Mouse (Mus musculus): Measurements from ENCODE around the gene Gm28044. TPM values are rescaled to one million over a fixed set of nuclear protein-coding genes. Genes with fewer than 3 reads are reported as not detected.
"Not testable (repeated sequence)": the region's sequence is repeated elsewhere in the genome, so short reads cannot be mapped to it uniquely, and the experiment has no call there.

Gm28044 gene
- 0.26 TPM in 1 of 2 replicates, not detected in the other for polyA plus RNA-seq (2015; fragmentation: Nextera tagmentation; extraction: Ambion mirVana)

GRCm38 (mm10) chr13:67360131-67360744 is at the start of gene Gm28044, which contains the start of gene Zfp953:
Gene Gm28044 (minus strand): TSS chr13:67360536.
Gene Zfp953 (minus strand): TSS chr13:67360605.
- H3K9me3 ChIP-seq (ENCODE audit: control insufficient read depth): no peaks in the 10 kb centered on the region

GRCm38 (mm10) chr13:67399183-67399903 is 39.0 kb upstream of the Gm28044 start, which contains the start of gene Zfp429:
Gene Zfp429 (minus strand): TSS chr13:67399819.
- WGBS: 2% methylated on average over 14 of the region's 16 CpGs
- not testable (repeated sequence) for H3K4me1 ChIP-seq (replicated peaks; ENCODE audit: control insufficient read depth, insufficient read depth, low read length); H3K36me3 ChIP-seq (ENCODE audit: control insufficient read depth, insufficient read depth); H3K9me3 ChIP-seq (ENCODE audit: control insufficient read depth); H3K27me3 ChIP-seq (replicated peaks; ENCODE audit: control insufficient read depth, insufficient read depth, low read length)
- peak; percentile 91 for ATAC-seq
- Histone ChIP-seq H3K9ac (ENCODE audit: low read depth, low read length) (peak within 1 kb of the TSS; percentile 46), H3K4me3 (ENCODE audit: low read depth, low read length) (peak within 1 kb of the TSS; percentile 70), H3K27ac (ENCODE audit: low read depth, low read length) (peak within 1 kb of the TSS; percentile 46; the same call in 1 of the 2 replicates), H3K4me2 (replicated peaks; ENCODE audit: low read depth) (peak within 1 kb of the TSS; percentile 66)

More at GRCm38 (mm10) chr13:67360131-67360744, at the start of gene Gm28044, which contains the start of gene Zfp953:
- H3K4me3 ChIP-seq (ENCODE audit: low read depth, low read length): peak within 1 kb of the TSS; percentile 78
- H3K4me1 ChIP-seq (replicated peaks; ENCODE audit: control insufficient read depth, insufficient read depth, low read length): peaks cover 5% of the 10 kb centered on the region; the same call in 1 of the 2 replicates
- H3K27me3 ChIP-seq (replicated peaks; ENCODE audit: control insufficient read depth, insufficient read depth, low read length): no peaks in the 10 kb centered on the region
- peak; percentile 96 for ATAC-seq
- TF ChIP-seq CTCF (IDR thresholded peaks at IDR 0.05; ENCODE audit: low read depth): peak; percentile 62
- no peaks in the 10 kb centered on the region for H3K36me3 ChIP-seq (ENCODE audit: control insufficient read depth, insufficient read depth)
- peak within 1 kb of the TSS; percentile 55 for H3K9ac ChIP-seq (ENCODE audit: low read depth, low read length)
- under 1% methylated on average over 15 of the region's 15 CpGs for WGBS
- peak within 1 kb of the TSS; percentile 67 for H3K27ac ChIP-seq (ENCODE audit: low read depth, low read length)
- peak within 1 kb of the TSS; percentile 67 for H3K4me2 ChIP-seq (replicated peaks; ENCODE audit: low read depth)

- not testable (repeated sequence) for H3K4me2 ChIP-seq (replicated peaks; ENCODE audit: low read depth); H3K9ac ChIP-seq (ENCODE audit: low read depth, low read length); H3K27me3 ChIP-seq (replicated peaks; ENCODE audit: control insufficient read depth, insufficient read depth, low read length); ATAC-seq; H3K27ac ChIP-seq (ENCODE audit: low read depth, low read length); H3K4me3 ChIP-seq (ENCODE audit: low read depth, low read length); H3K9me3 ChIP-seq (ENCODE audit: control insufficient read depth); H3K36me3 ChIP-seq (ENCODE audit: control insufficient read depth, insufficient read depth); H3K4me1 ChIP-seq (replicated peaks; ENCODE audit: control insufficient read depth, insufficient read depth, low read length)
- WGBS: 68% methylated on average over 3 of the region's 3 CpGs
- TF ChIP-seq CTCF (IDR thresholded peaks at IDR 0.05; ENCODE audit: low read depth): peak; percentile 20; the same call in 1 of the 2 replicates
Observed at GRCm38 (mm10) chr13:67376255-67376654, 15.9 kb upstream of the Gm28044 start.

- not testable (repeated sequence) for H3K27ac ChIP-seq (ENCODE audit: low read depth, low read length); H3K4me1 ChIP-seq (replicated peaks; ENCODE audit: control insufficient read depth, insufficient read depth, low read length); H3K27me3 ChIP-seq (replicated peaks; ENCODE audit: control insufficient read depth, insufficient read depth, low read length); H3K36me3 ChIP-seq (ENCODE audit: control insufficient read depth, insufficient read depth); H3K9me3 ChIP-seq (ENCODE audit: control insufficient read depth)
- peak within 1 kb of the TSS; percentile 43 for H3K4me3 ChIP-seq (ENCODE audit: low read depth, low read length)
- 12% methylated on average over 13 of the region's 15 CpGs for WGBS
- H3K9ac ChIP-seq (ENCODE audit: low read depth, low read length): peak within 1 kb of the TSS; percentile 12; the same call in 1 of the 2 replicates
- peak; percentile 95 for ATAC-seq
- peak within 1 kb of the TSS; percentile 61 for H3K4me2 ChIP-seq (replicated peaks; ENCODE audit: low read depth)
Observed at GRCm38 (mm10) chr13:67375050-67375911, 14.9 kb upstream of the Gm28044 start, which contains the start of the genes Gm28041 and Zfp456. Gene Gm28041 (minus strand): TSS chr13:67375733. Gene Zfp456 (minus strand): TSS chr13:67375810.

- no peaks in the 10 kb centered on the region for H3K27me3 ChIP-seq (replicated peaks; ENCODE audit: control insufficient read depth, insufficient read depth, low read length)
- H3K4me1 ChIP-seq (replicated peaks; ENCODE audit: control insufficient read depth, insufficient read depth, low read length): no peaks in the 10 kb centered on the region
- ATAC-seq: no peak
- no peak overlapping the region for H3K9ac ChIP-seq (ENCODE audit: low read depth, low read length)
- H3K27ac ChIP-seq (ENCODE audit: low read depth, low read length): no peak overlapping the region
- no peak overlapping the region for H3K4me3 ChIP-seq (ENCODE audit: low read depth, low read length)
- H3K9me3 ChIP-seq (ENCODE audit: control insufficient read depth): no peaks in the 10 kb centered on the region
- TF ChIP-seq CTCF (IDR thresholded peaks at IDR 0.05; ENCODE audit: low read depth): no peak
- H3K4me2 ChIP-seq (replicated peaks; ENCODE audit: low read depth): no peak overlapping the region
- no peaks in the 10 kb centered on the region for H3K36me3 ChIP-seq (ENCODE audit: control insufficient read depth, insufficient read depth)
Observed at GRCm38 (mm10) chr13:67351854-67352253, 8.5 kb downstream of the Gm28044 start.

GRCm38 (mm10) chr13:67343422-67343821 is 16.9 kb downstream of the Gm28044 start:
- WGBS: 92% methylated on average over 2 of the region's 2 CpGs
- no peak for ATAC-seq

More at GRCm38 (mm10) chr13:67343422-67343821, 16.9 kb downstream of the Gm28044 start:
- Histone ChIP-seq H3K4me3 (ENCODE audit: low read depth, low read length) (no peak overlapping the region), H3K9me3 (ENCODE audit: control insufficient read depth) (no peaks in the 10 kb centered on the region), H3K9ac (ENCODE audit: low read depth, low read length) (no peak overlapping the region), H3K27me3 (replicated peaks; ENCODE audit: control insufficient read depth, insufficient read depth, low read length) (no peaks in the 10 kb centered on the region), H3K27ac (ENCODE audit: low read depth, low read length) (no peak overlapping the region), H3K36me3 (ENCODE audit: control insufficient read depth, insufficient read depth) (peaks cover 18% of the 10 kb centered on the region), H3K4me1 (replicated peaks; ENCODE audit: control insufficient read depth, insufficient read depth, low read length) (no peaks in the 10 kb centered on the region), H3K4me2 (replicated peaks; ENCODE audit: low read depth) (no peak overlapping the region)
- TF ChIP-seq CTCF (IDR thresholded peaks at IDR 0.05; ENCODE audit: low read depth): no peak
